Mouse (Mus musculus) ES-E14 (cell line): ENCODE measurements at regions not wholly inside any gene's neighbourhood (a gene's known extent, or its start where the extent isn't known, plus 50 kb on each side); places are given as distances from the start of the nearest gene placed in this dataset.

ENCODE experiments used
- CHD2 ChIP-seq: IDR thresholded peaks from 2 replicates; pipeline ENCODE4 v1.6.1; 2014; ENCODE audit warnings: mild to moderate bottlenecking, low read depth, low read length, inconsistent platforms
- HCFC1 ChIP-seq: IDR thresholded peaks from 2 replicates; pipeline ENCODE4 v1.6.1; 2012; ENCODE audit warnings: low read length, inconsistent platforms, borderline replicate concordance; ENCODE audit not compliant: insufficient read depth
- MAFK ChIP-seq: IDR thresholded peaks from 2 replicates; pipeline ENCODE4 v1.6.1; 2014; ENCODE audit warnings: mild to moderate bottlenecking, low read depth, low read length, inconsistent platforms; ENCODE audit not compliant: insufficient read depth
- ZC3H11A ChIP-seq: IDR thresholded peaks from 2 replicates; pipeline ENCODE4 v1.6.1; 2012; ENCODE audit warnings: low read depth, mild to moderate bottlenecking, inconsistent platforms, low read length, borderline replicate concordance
- ZNF384 ChIP-seq: IDR thresholded peaks from 2 replicates; pipeline ENCODE4 v1.6.1; 2012; ENCODE audit warnings: low read depth, low read length, inconsistent platforms

DNA sequence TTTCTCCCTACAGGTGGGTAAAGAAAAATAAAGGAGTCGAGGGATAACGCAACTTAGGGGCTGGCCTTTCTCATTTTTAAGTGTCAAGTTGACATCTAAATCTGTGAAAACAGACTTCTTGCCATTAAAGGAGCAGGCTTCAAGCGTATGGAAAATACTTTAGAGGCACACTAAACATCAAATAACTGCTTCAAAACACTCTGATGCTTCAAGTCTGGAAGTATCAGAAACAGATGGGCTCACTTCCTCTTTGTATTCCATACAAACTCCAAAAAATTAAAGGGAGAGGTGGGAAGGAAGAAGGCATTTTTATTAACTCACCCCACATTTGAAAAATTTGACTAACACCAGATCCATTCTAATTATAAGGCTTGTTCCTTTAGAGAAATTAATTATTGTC is 248.0 kb upstream of the Nfe2l3 start:
- TF ChIP-seq ZC3H11A (no peak), MAFK (no peak), CHD2 (no peak), ZNF384 (no peak), HCFC1 (no peak)
